ENCODE assay signal across 7 mouse cellular contexts in genomic region chr17:48409380-48410298, GRCm38 (mm10). TPM values are rescaled to one million over a fixed set of nuclear protein-coding genes. Genes with fewer than 3 reads are reported as not detected.
DNase-seq lines count a peak whose midpoint lies in the region; ATAC-seq and TF ChIP-seq lines count a peak whose summit lies in the region.

Gene Nfya (minus strand): TSS chr17:48409906.
Gene Oard1 (plus strand): TSS chr17:48410014.

- TF ChIP-seq POLR2A in small intestine, adult 2 months (IDR thresholded peaks at IDR 0.05; ENCODE audit: low read depth, low read length) = peak; percentile 59; the same call in 1 of the 2 replicates

- H3K27ac ChIP-seq in embryonic facial prominence, embryonic 10.5 days (replicated peaks) = peak within 1 kb of the TSS; percentile 99
- peak within 1 kb of the TSS; percentile 100 for H3K27ac ChIP-seq in intestine, postnatal 0 days (ENCODE audit: low read depth, low read length)
- peak within 1 kb of the TSS; percentile 100 for H3K27ac ChIP-seq in midbrain, embryonic 12.5 days (replicated peaks)
- H3K27ac ChIP-seq in small intestine, adult 2 months (ENCODE audit: insufficient read depth, low read depth, low read length) = peak within 1 kb of the TSS; percentile 99

- DNase-seq in adrenal gland, postnatal 10 days = peak; percentile 100
- DNase-seq in embryonic facial prominence, embryonic 10.5 days (ENCODE audit: low spot score) = peak; percentile 100
- peak; percentile 87 for DNase-seq in gonadal fat pad, adult 2 months (ENCODE audit: low read depth)
- peak; percentile 100 for DNase-seq in left cerebral cortex, postnatal 4 days

- WGBS in embryonic facial prominence, embryonic 10.5 days = under 1% methylated on average over 84 of the region's 84 CpGs
- under 1% methylated on average over 76 of the region's 84 CpGs for WGBS in intestine, postnatal 0 days
- WGBS in midbrain, embryonic 12.5 days = under 1% methylated on average over 78 of the region's 84 CpGs
- under 1% methylated on average over 84 of the region's 84 CpGs for WGBS in small intestine, adult 2 months

- peaks cover 28% of the 10 kb centered on the region for H3K4me1 ChIP-seq in embryonic facial prominence, embryonic 10.5 days
- H3K4me1 ChIP-seq in intestine, postnatal 0 days (replicated peaks; ENCODE audit: control insufficient read depth, insufficient read depth, low read length) = peaks cover 15% of the 10 kb centered on the region; the same call in 1 of the 2 replicates
- H3K4me1 ChIP-seq in midbrain, embryonic 12.5 days = peaks cover 28% of the 10 kb centered on the region
- peaks cover 3% of the 10 kb centered on the region; the same call in 1 of the 2 replicates for H3K4me1 ChIP-seq in small intestine, adult 2 months (ENCODE audit: control insufficient read depth, insufficient read depth, insufficient read length, low read length)

- no peaks in the 10 kb centered on the region for H3K9me3 ChIP-seq in embryonic facial prominence, embryonic 10.5 days
- no peaks in the 10 kb centered on the region for H3K9me3 ChIP-seq in intestine, postnatal 0 days (ENCODE audit: control insufficient read depth)
- no peaks in the 10 kb centered on the region for H3K9me3 ChIP-seq in midbrain, embryonic 12.5 days

- H3K27me3 ChIP-seq in embryonic facial prominence, embryonic 10.5 days (replicated peaks; ENCODE audit: low read depth, poor library complexity, severe bottlenecking) = no peaks in the 10 kb centered on the region
- no peaks in the 10 kb centered on the region for H3K27me3 ChIP-seq in intestine, postnatal 0 days (replicated peaks; ENCODE audit: control insufficient read depth, insufficient read depth, low read length)
- H3K27me3 ChIP-seq in midbrain, embryonic 12.5 days = no peaks in the 10 kb centered on the region
- no peaks in the 10 kb centered on the region for H3K27me3 ChIP-seq in small intestine, adult 2 months (ENCODE audit: control insufficient read depth, insufficient read depth, low read length)

- peak; percentile 35 for TF ChIP-seq CTCF in intestine, postnatal 0 days (IDR thresholded peaks at IDR 0.05; ENCODE audit: low read depth)
- no peak for TF ChIP-seq CTCF in small intestine, adult 2 months (IDR thresholded peaks at IDR 0.05; ENCODE audit: extremely low read depth, insufficient read length, insufficient replicate concordance, low read depth, low read length)

- H3K4me3 ChIP-seq in embryonic facial prominence, embryonic 10.5 days = peak within 1 kb of the TSS; percentile 89
- peak within 1 kb of the TSS; percentile 87 for H3K4me3 ChIP-seq in intestine, postnatal 0 days (ENCODE audit: low read depth, low read length)
- H3K4me3 ChIP-seq in midbrain, embryonic 12.5 days = peak within 1 kb of the TSS; percentile 69
- peak within 1 kb of the TSS; percentile 91 for H3K4me3 ChIP-seq in small intestine, adult 2 months (ENCODE audit: low read depth, low read length)

- peak within 1 kb of the TSS; percentile 92 for H3K9ac ChIP-seq in intestine, postnatal 0 days (ENCODE audit: low read depth, low read length)
- peak within 1 kb of the TSS; percentile 96 for H3K9ac ChIP-seq in midbrain, embryonic 12.5 days (replicated peaks)

- peaks cover 36% of the 10 kb centered on the region for H3K36me3 ChIP-seq in embryonic facial prominence, embryonic 10.5 days (replicated peaks)
- H3K36me3 ChIP-seq in intestine, postnatal 0 days (ENCODE audit: control insufficient read depth, insufficient read depth) = peaks cover 23% of the 10 kb centered on the region
- peaks cover 17% of the 10 kb centered on the region for H3K36me3 ChIP-seq in midbrain, embryonic 12.5 days
- H3K36me3 ChIP-seq in small intestine, adult 2 months (ENCODE audit: control insufficient read depth, insufficient read depth, low read length) = peaks cover 15% of the 10 kb centered on the region

- ATAC-seq in intestine, postnatal 0 days = peak; percentile 94
- ATAC-seq in midbrain, embryonic 12.5 days (ENCODE audit: low FRiP score, low read depth) = peak; percentile 97

- H3K4me2 ChIP-seq in intestine, postnatal 0 days (replicated peaks; ENCODE audit: low read depth) = peak within 1 kb of the TSS; percentile 86
- H3K4me2 ChIP-seq in midbrain, embryonic 12.5 days (replicated peaks) = peak within 1 kb of the TSS; percentile 76

- intact Hi-C loops in left cerebral cortex, postnatal 4 days (cut with DNase I) = no loop called here

RNA-seq across cellular contexts. Expression of gene Nfya, which starts in this region (rescaled TPM):
- 10 to 100 TPM; 31.0 to 31.3 TPM for total RNA-seq in adrenal gland, postnatal 10 days (2021)
- 25.4 and 26.6 TPM in 2 replicates for polyA plus RNA-seq in embryonic facial prominence, embryonic 10.5 days (2016; fragmentation: Nextera tagmentation; extraction: Ambion mirVana)
- polyA plus RNA-seq in gonadal fat pad, adult 2 months (2012; rRNA removed) = 48.3 and 54.8 TPM in 2 replicates
- polyA plus RNA-seq in intestine, postnatal 0 days (2015; fragmentation: Nextera tagmentation; extraction: Ambion mirVana) = 3.8 and 4.2 TPM in 2 replicates
- total RNA-seq in left cerebral cortex, postnatal 4 days (2021) = 10 to 100 TPM; 60.9 to 70.9 TPM
- polyA plus RNA-seq in midbrain, embryonic 12.5 days (2016; fragmentation: Nextera tagmentation; extraction: Ambion mirVana) = 15.4 and 17.2 TPM in 2 replicates
- 36.2 and 36.4 TPM in 2 replicates for polyA plus RNA-seq in small intestine, adult 2 months (2012; rRNA removed)

RNA-seq across cellular contexts. Expression of gene Oard1, which starts in this region (rescaled TPM):
- 10 to 100 TPM; 19.1 to 22.8 TPM for total RNA-seq in adrenal gland, postnatal 10 days (2021)
- polyA plus RNA-seq in embryonic facial prominence, embryonic 10.5 days (2016; fragmentation: Nextera tagmentation; extraction: Ambion mirVana) = 87.8 and 89.5 TPM in 2 replicates
- 13.3 and 16.2 TPM in 2 replicates for polyA plus RNA-seq in gonadal fat pad, adult 2 months (2012; rRNA removed)
- polyA plus RNA-seq in intestine, postnatal 0 days (2015; fragmentation: Nextera tagmentation; extraction: Ambion mirVana) = 52.1 and 53.9 TPM in 2 replicates
- total RNA-seq in left cerebral cortex, postnatal 4 days (2021) = 10 to 100 TPM; 10.3 to 11.9 TPM
- polyA plus RNA-seq in midbrain, embryonic 12.5 days (2016; fragmentation: Nextera tagmentation; extraction: Ambion mirVana) = 79.4 and 81.8 TPM in 2 replicates
- 3.5 and 4.1 TPM in 2 replicates for polyA plus RNA-seq in small intestine, adult 2 months (2012; rRNA removed)

Comparison
In these comparisons a context has a peak if more than half of its experiments do, and no peak if none do; other contexts are left out.
1. Peak in every context shown above with its lines: DNase-seq, ATAC-seq, H3K4me3 ChIP-seq and H3K27ac ChIP-seq.